Mouse (Mus musculus): ENCODE data around the gene Fbxo41.

DNA sequence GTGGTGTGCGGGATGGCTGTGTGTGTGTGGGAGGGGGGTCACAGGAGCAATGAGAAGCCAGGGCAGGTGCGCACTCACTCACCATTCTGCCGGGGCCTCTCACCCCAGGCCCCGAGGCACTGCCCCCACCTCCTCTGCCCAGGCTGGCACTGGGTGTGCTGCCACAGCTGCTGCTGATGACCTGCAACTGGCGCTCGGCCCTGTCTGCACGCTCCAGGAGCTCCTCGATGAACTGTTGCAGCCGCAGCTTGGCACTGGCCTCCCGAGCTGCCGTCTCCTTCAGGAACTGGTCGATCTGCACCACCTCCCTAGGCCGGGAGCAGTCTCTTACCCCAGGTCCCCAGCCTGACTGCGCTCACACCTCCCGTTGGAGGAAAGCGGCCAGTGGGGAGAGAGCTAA is 22.1 kb downstream of the Fbxo41 start:
- TF ChIP-seq CTCF (IDR thresholded peaks at IDR 0.05) (no peak), POLR2A (IDR thresholded peaks at IDR 0.05; ENCODE audit: insufficient read depth, low read depth, low read length) (no peak), EP300 (IDR thresholded peaks at IDR 0.05; ENCODE audit: insufficient read depth, low read depth, low read length) (no peak)

Measured in heart, adult 2 months (tissue).